ENCODE assay signal across 19 mouse cellular contexts in genomic region chr14:57961861-57962260, GRCm38 (mm10). TPM values are rescaled to one million over a fixed set of nuclear protein-coding genes. Genes with fewer than 3 reads are reported as not detected.
DNase-seq lines count a peak whose midpoint lies in the region; ATAC-seq and TF ChIP-seq lines count a peak whose summit lies in the region.
"Had no signal": no experiment of that assay in that cellular context is flagged by ENCODE, and none has a peak within 500 bp of the region (broad histone marks: within the 10 kb centered on the region; RNA-seq: fewer than 3 reads in every experiment).

No protein-coding gene starts in this region.

- no peak overlapping the region for H3K4me2 ChIP-seq in kidney, embryonic 16.5 days (replicated peaks; ENCODE audit: low read depth, low read length)
- no peak overlapping the region for H3K4me2 ChIP-seq in stomach, postnatal 0 days (replicated peaks; ENCODE audit: low read depth)
- H3K4me2 ChIP-seq in hindbrain, postnatal 0 days (ENCODE audit: low read depth, low read length) = no peak overlapping the region
- H3K4me2 ChIP-seq: heart, embryonic 11.5 days; limb, embryonic 15.5 days; neural tube, embryonic 15.5 days had no signal

- H3K4me3 ChIP-seq in kidney, embryonic 16.5 days (ENCODE audit: low read length) = no peak overlapping the region
- H3K4me3 ChIP-seq in stomach, postnatal 0 days (ENCODE audit: low read depth, low read length) = no peak overlapping the region
- no peak overlapping the region for H3K4me3 ChIP-seq in hindbrain, postnatal 0 days (ENCODE audit: low read length)
- H3K4me3 ChIP-seq: limb, embryonic 15.5 days; midbrain, embryonic 10.5 days; neural tube, embryonic 15.5 days had no signal

- ATAC-seq in kidney, embryonic 16.5 days (ENCODE audit: low FRiP score, low TSS enrichment) = no peak
- ATAC-seq in stomach, postnatal 0 days (ENCODE audit: low FRiP score, low TSS enrichment) = 0 out of 2 replicates have a peak, but pooled peaks have one; percentile 35
- ATAC-seq in hindbrain, postnatal 0 days = no peak
- ATAC-seq: activated CD4-positive, CD25-positive, alpha-beta regulatory T cell, adult 4 months; forebrain, postnatal 0 days had no signal

- DNase-seq in kidney, adult 18-20 months = peak; percentile 32
- DNase-seq in adrenal gland, postnatal 14 days = peak; percentile 47
- DNase-seq in kidney, postnatal 25 days = peak; percentile 48 to 66
- DNase-seq in stomach, postnatal 0 days (ENCODE audit: low spot score) = peak; percentile 25
- no peak for DNase-seq in lung, postnatal 14 days
- DNase-seq in hindbrain, postnatal 0 days (ENCODE audit: low spot score) = no peak
- DNase-seq in testis, postnatal 10 days (ENCODE audit: low spot score) = no peak
- DNase-seq: cerebellum, postnatal 14 days; forebrain, postnatal 0 days; gastrocnemius, postnatal 25 days; heart, postnatal 4 days; layer of hippocampus, adult 9-11 months; lung, postnatal 36 days had no signal

- TF ChIP-seq CTCF in stomach, postnatal 0 days (IDR thresholded peaks at IDR 0.05; ENCODE audit: low read depth) = no peak
- TF ChIP-seq CTCF in hindbrain, postnatal 0 days (IDR thresholded peaks at IDR 0.05; ENCODE audit: low read depth) = no peak

- no peaks in the 10 kb centered on the region for H3K9me3 ChIP-seq in kidney, embryonic 16.5 days (ENCODE audit: low read length)
- no peaks in the 10 kb centered on the region for H3K9me3 ChIP-seq in stomach, postnatal 0 days (ENCODE audit: control insufficient read depth, low read length)
- H3K9me3 ChIP-seq in hindbrain, postnatal 0 days (ENCODE audit: low read length) = no peaks in the 10 kb centered on the region
- H3K9me3 ChIP-seq: limb, embryonic 15.5 days; midbrain, embryonic 10.5 days; neural tube, embryonic 15.5 days had no signal

- H3K27ac ChIP-seq in kidney, embryonic 16.5 days (ENCODE audit: low read length) = no peak overlapping the region
- H3K27ac ChIP-seq in stomach, postnatal 0 days (replicated peaks) = no peak overlapping the region
- no peak overlapping the region for H3K27ac ChIP-seq in hindbrain, postnatal 0 days
- H3K27ac ChIP-seq: limb, embryonic 15.5 days; midbrain, embryonic 10.5 days; neural tube, embryonic 15.5 days had no signal

- H3K4me1 ChIP-seq in kidney, embryonic 16.5 days (ENCODE audit: insufficient read depth, low read length) = no peaks in the 10 kb centered on the region
- no peaks in the 10 kb centered on the region for H3K4me1 ChIP-seq in stomach, postnatal 0 days (replicated peaks; ENCODE audit: control insufficient read depth, insufficient read depth)
- no peaks in the 10 kb centered on the region for H3K4me1 ChIP-seq in hindbrain, postnatal 0 days (ENCODE audit: insufficient read depth, low read length)
- H3K4me1 ChIP-seq: limb, embryonic 15.5 days; midbrain, embryonic 10.5 days; neural tube, embryonic 15.5 days had no signal

- no peaks in the 10 kb centered on the region for H3K36me3 ChIP-seq in kidney, embryonic 16.5 days (ENCODE audit: insufficient read depth, low read length)
- H3K36me3 ChIP-seq in stomach, postnatal 0 days (ENCODE audit: control insufficient read depth, insufficient read depth, low read length) = no peaks in the 10 kb centered on the region; the same call in 1 of the 2 replicates
- H3K36me3 ChIP-seq in hindbrain, postnatal 0 days (ENCODE audit: insufficient read depth, low read length) = no peaks in the 10 kb centered on the region
- H3K36me3 ChIP-seq: limb, embryonic 15.5 days; neural tube, embryonic 15.5 days had no signal

- no peaks in the 10 kb centered on the region for H3K27me3 ChIP-seq in kidney, embryonic 16.5 days (ENCODE audit: insufficient read depth, low read length)
- H3K27me3 ChIP-seq in stomach, postnatal 0 days (ENCODE audit: control insufficient read depth, insufficient read depth, low read length) = no peaks in the 10 kb centered on the region
- no peaks in the 10 kb centered on the region for H3K27me3 ChIP-seq in hindbrain, postnatal 0 days (ENCODE audit: insufficient read depth, low read length)
- H3K27me3 ChIP-seq: limb, embryonic 15.5 days; neural tube, embryonic 15.5 days had no signal

- H3K9ac ChIP-seq in kidney, embryonic 16.5 days (replicated peaks; ENCODE audit: low read length) = no peak overlapping the region
- H3K9ac ChIP-seq in stomach, postnatal 0 days (ENCODE audit: low read length) = no peak overlapping the region
- H3K9ac ChIP-seq in hindbrain, postnatal 0 days (replicated peaks; ENCODE audit: low read length) = no peak overlapping the region
- H3K9ac ChIP-seq: forebrain, postnatal 0 days; limb, embryonic 15.5 days; neural tube, embryonic 15.5 days had no signal

- no peak for TF ChIP-seq EP300 in stomach, postnatal 0 days (optimal IDR thresholded peaks at IDR 0.05)

- 45% methylated on average over 4 of the region's 4 CpGs for WGBS in kidney, embryonic 16.5 days
- WGBS in stomach, postnatal 0 days = 51% methylated on average over 4 of the region's 4 CpGs
- WGBS in hindbrain, postnatal 0 days = 75% methylated on average over 4 of the region's 4 CpGs

RNA-seq across cellular contexts. Expression of gene Micu2, which starts 37.2 kb away (rescaled TPM):
- polyA plus RNA-seq in kidney, embryonic 16.5 days (2015; fragmentation: Nextera tagmentation; extraction: Ambion mirVana) = 86.2 and 92.1 TPM in 2 replicates
- total RNA-seq in adrenal gland, postnatal 14 days (2021) = 49.2 and 52.4 TPM in 2 replicates
- polyA plus RNA-seq in stomach, postnatal 0 days (2015; fragmentation: Nextera tagmentation; extraction: Ambion mirVana) = 71.8 and 76.4 TPM in 2 replicates
- total RNA-seq in hindbrain, postnatal 0 days (2014; rRNA removed) = 42.1 and 43.5 TPM in 2 replicates
- polyA plus RNA-seq in hindbrain, postnatal 0 days (2015; fragmentation: Nextera tagmentation; extraction: Ambion mirVana) = 69.1 and 70.9 TPM in 2 replicates

Comparison
In these comparisons a context has a peak if more than half of its experiments do, and no peak if none do; other contexts are left out.
1. DNase-seq: peak in kidney, adult 18-20 months (single experiment), adrenal gland, postnatal 14 days (single experiment), kidney, postnatal 25 days (2 of 2) and stomach, postnatal 0 days (single experiment); none in lung, postnatal 14 days (single experiment), hindbrain, postnatal 0 days (single experiment) and testis, postnatal 10 days (single experiment).